Mouse (Mus musculus) lung, adult 2 months (tissue): ENCODE measurements at regions not wholly inside any gene's neighbourhood (a gene's known extent, or its start where the extent isn't known, plus 50 kb on each side); places are given as distances from the start of the nearest gene placed in this dataset.

Source experiments
- CTCF ChIP-seq: fragments of 200-500 bp; IDR thresholded peaks from 2 replicates; pipeline ENCODE4 v1.5.1; 2011; ENCODE audit warnings: mild to moderate bottlenecking, low read length, control low read depth; ENCODE audit not compliant: insufficient read depth
- POLR2A ChIP-seq: fragments of 200-500 bp; IDR thresholded peaks from 2 replicates; pipeline ENCODE4 v1.6.1; 2011; ENCODE audit warnings: low read depth, mild to moderate bottlenecking, control low read depth, low read length, borderline replicate concordance; ENCODE audit errors: extremely low read depth

DNA sequence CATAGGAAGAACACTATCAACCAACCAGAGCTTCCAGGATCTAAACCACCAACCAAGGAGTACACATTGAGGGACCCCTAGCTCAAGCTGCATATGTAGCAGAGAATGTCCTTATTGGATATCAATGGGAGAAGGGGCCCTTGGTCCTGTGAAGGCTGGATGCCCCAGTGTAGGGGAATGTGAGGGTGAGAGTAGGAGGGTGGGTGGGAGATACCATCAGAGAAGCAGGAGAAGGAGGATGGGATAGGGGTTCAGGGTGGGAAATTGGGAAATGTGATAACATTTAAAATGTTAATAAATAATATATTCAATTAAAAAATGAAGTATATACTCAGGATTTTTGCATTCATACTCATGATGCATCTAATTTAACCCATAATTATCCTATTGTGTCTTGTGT is 523.6 kb downstream of the Prdm13 start:
- no peak for TF ChIP-seq POLR2A
- no peak for TF ChIP-seq CTCF
